Mouse (Mus musculus) mouse embryonic stem cell (cell line): ENCODE results near the gene Hcn2.
"Not testable (repeated sequence)": the region's sequence is repeated elsewhere in the genome, so short reads cannot be mapped to it uniquely, and the experiment has no call there.

Experiments used
- in situ Hi-C, 2 experiments: fragments of 300-500 bp; cut with MboI; formaldehyde crosslinking; loops; 1 replicate in 1 of 2; 3 replicates in 1 of 2; pipeline ENCODE4 v1.14.3; 2019 to 2020; ENCODE audit warnings: low sequenced_read_pairs in 2 of 2, low pct_unique_long_range_greater_than_20kb in 1 of 2, mixed read lengths in 1 of 2; ENCODE audit not compliant: unreplicated experiment in 1 of 2

Gene Hcn2

GRCm38 (mm10) chr10:79759675-79760074 is 43.2 kb downstream of the Hcn2 start:
- in situ Hi-C loops = not testable (repeated sequence)

- in situ Hi-C loops = no loop called here
Observed at GRCm38 (mm10) chr10:79760603-79761143, 44.2 kb downstream of the Hcn2 start.

GRCm38 (mm10) chr10:79762875-79763274 is 46.4 kb downstream of the Hcn2 start:
- in situ Hi-C loops = no loop called here

- in situ Hi-C loops = no loop called here
Observed at GRCm38 (mm10) chr10:79764234-79764633, 47.8 kb downstream of the Hcn2 start.

GRCm38 (mm10) chr10:79765228-79765745 is 48.9 kb downstream of the Hcn2 start:
- in situ Hi-C loops = no loop called here

GRCm38 (mm10) chr10:79766001-79766507 is 49.6 kb downstream of the Hcn2 start:
- in situ Hi-C loops = no loop called here

GRCm38 (mm10) chr10:79766508-79767325 is 50.3 kb downstream of the Hcn2 start, which contains the start of gene Rnf126:
Rnf126 (minus strand) TSS chr10:79766952.
- in situ Hi-C loops = no loop called here

- in situ Hi-C loops = no loop called here
Observed at GRCm38 (mm10) chr10:79767372-79768244, 51.2 kb downstream of the Hcn2 start.

- in situ Hi-C loops = no loop called here
Observed at GRCm38 (mm10) chr10:79768400-79768799, 52.0 kb downstream of the Hcn2 start.

GRCm38 (mm10) chr10:79769329-79769728 is 52.9 kb downstream of the Hcn2 start:
- in situ Hi-C loops = no loop called here

GRCm38 (mm10) chr10:79772320-79772719 is 55.9 kb downstream of the Hcn2 start:
- in situ Hi-C loops = no loop called here

GRCm38 (mm10) chr10:79773208-79773607 is 56.8 kb downstream of the Hcn2 start:
- in situ Hi-C loops = no loop called here

GRCm38 (mm10) chr10:79774486-79775279 is 58.2 kb downstream of the Hcn2 start:
- in situ Hi-C loops = no loop called here

- in situ Hi-C loops = no loop called here
Observed at GRCm38 (mm10) chr10:79777103-79777531, 60.7 kb downstream of the Hcn2 start, which contains the start of gene Fstl3. Fstl3 (plus strand) TSS chr10:79777272.

GRCm38 (mm10) chr10:79778006-79778405 is 61.6 kb downstream of the Hcn2 start:
- in situ Hi-C loops = no loop called here

- in situ Hi-C loops = no loop called here
Observed at GRCm38 (mm10) chr10:79779193-79779592, 62.8 kb downstream of the Hcn2 start.

GRCm38 (mm10) chr10:79779784-79780663 is 63.6 kb downstream of the Hcn2 start:
- in situ Hi-C loops = no loop called here
